Mouse (Mus musculus) granulocyte monocyte progenitor cell, adult 5-6 weeks (primary cell): Measurements from ENCODE around the gene Scaf11. TPM values are rescaled to one million over a fixed set of nuclear protein-coding genes. Genes with fewer than 3 reads are reported as not detected.
A peak's percentile ranks its signal among the peaks of the same experiment; 100 is the strongest.
"Not testable (repeated sequence)": the region's sequence is repeated elsewhere in the genome, so short reads cannot be mapped to it uniquely, and the experiment has no call there.

Experiments used
- ATAC-seq: replicated peaks from 2 replicates; pipeline ENCODE4 v1.8.0; 2016; ENCODE audit warnings: mild to moderate bottlenecking, moderate TSS enrichment, inconsistent platforms; ENCODE audit not compliant: poor library complexity, severe bottlenecking
- total RNA-seq, 2 experiments: library from RNA; stranded (forward) in 1 of 2; stranded (reverse) in 1 of 2; fragments of 200-712, 200-1000 nt in 1 of 2; fragments of >200 nt in 1 of 2; fragmentation: Nextera tagmentation in 1 of 2; gene quantifications; 2 replicates each; pipeline ENCODE4 v1.2.3; 2014 to 2017

Gene Scaf11
- total RNA-seq (2014; fragmentation: Nextera tagmentation) (88.4 and 105 TPM in 2 replicates), total RNA-seq (2017) (126 and 137 TPM in 2 replicates)

DNA sequence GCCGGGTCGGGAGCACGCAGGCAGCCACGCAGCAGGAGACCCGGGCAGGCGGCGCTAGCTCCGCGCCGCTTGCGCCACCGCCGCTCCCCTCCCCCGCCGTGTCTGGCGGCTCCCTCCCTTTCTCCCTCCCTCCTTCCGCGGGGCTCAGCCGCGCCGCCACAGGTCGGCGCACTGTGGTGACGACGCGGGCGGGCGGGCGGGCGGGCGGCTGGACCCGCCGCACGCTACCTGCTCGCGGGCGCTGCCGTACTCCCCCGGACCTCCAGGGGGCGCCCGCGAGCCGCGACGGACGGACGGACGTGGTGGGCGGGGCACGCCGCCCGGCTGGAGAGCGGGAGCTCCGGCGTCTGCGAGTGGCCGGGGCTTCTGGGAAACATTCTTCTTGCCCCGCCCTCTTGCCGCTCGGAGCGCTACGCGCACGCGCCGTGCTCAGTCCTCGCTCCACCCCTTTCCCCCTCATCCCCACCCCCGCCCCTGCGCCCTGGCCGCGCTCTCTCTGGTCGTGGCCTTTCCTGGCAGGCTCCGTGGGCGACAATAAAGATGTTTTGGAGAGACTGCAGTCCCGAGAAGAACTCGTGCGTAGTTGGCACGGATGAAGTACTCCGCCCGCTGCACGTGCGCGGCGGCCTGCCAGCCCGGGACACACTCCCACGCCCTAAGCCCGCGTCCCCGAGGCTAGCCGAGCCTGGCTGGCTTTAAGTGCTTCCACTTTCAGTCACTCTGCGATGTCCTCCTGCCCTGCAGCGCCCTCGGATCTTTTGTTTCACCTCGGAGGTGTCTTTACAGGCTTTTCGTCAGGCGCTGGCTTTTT is at the start of gene Scaf11:
TSS of gene Scaf11 (minus strand) at position 114 of the 811 bp plus-strand sequence.
- ATAC-seq, result peak; percentile 79

- ATAC-seq, result peak; percentile 27; the same call in 1 of the 2 replicates
Measured at GRCm38 (mm10) chr15:96507097-96507840, 46.6 kb upstream of the Scaf11 start.

DNA sequence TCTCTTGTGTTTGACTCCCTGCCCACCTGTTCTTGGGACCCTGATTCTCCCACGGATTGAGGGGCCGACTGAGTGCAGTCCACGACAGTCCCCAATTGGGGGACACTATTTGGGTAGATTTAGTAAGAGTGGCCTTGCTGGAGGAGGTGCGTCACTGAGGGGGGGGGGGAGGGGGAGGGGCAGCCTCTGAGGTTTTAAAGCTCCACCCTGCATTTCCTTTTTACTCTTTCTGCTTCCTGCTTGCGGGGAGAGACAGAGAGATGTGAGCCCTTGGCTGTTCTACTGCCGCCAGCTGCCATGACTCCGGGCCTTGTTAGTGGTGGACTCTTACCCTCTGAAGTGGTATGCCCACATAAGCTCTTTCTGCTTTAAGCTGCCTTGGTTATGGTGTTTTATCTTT is 37.0 kb upstream of the Scaf11 start:
- ATAC-seq, result no peak

GRCm38 (mm10) chr15:96494279-96494678 is 33.6 kb upstream of the Scaf11 start:
- no peak for ATAC-seq

DNA sequence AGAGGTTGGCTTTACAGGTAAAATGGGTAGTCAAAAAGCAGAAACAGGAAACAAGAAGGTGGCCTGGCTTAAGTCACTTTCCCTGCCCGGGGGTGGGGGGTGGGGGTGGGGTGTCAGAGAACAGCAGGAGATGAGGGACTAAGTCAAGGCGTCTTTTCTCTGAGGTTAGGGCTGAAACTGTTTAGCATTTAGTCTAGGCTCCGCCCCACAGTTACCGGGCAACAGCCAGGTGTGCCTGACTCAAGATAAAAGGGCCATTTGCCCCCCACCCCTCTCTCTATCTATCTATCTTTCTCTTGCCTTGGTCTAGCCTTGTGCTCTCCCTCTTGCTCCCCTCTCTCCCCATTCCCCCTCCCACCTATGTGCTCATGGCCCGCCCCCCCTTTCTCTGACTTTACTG is 32.9 kb upstream of the Scaf11 start:
- ATAC-seq, result no peak

GRCm38 (mm10) chr15:96492919-96493318 is 32.3 kb upstream of the Scaf11 start:
- not testable (repeated sequence) for ATAC-seq

DNA sequence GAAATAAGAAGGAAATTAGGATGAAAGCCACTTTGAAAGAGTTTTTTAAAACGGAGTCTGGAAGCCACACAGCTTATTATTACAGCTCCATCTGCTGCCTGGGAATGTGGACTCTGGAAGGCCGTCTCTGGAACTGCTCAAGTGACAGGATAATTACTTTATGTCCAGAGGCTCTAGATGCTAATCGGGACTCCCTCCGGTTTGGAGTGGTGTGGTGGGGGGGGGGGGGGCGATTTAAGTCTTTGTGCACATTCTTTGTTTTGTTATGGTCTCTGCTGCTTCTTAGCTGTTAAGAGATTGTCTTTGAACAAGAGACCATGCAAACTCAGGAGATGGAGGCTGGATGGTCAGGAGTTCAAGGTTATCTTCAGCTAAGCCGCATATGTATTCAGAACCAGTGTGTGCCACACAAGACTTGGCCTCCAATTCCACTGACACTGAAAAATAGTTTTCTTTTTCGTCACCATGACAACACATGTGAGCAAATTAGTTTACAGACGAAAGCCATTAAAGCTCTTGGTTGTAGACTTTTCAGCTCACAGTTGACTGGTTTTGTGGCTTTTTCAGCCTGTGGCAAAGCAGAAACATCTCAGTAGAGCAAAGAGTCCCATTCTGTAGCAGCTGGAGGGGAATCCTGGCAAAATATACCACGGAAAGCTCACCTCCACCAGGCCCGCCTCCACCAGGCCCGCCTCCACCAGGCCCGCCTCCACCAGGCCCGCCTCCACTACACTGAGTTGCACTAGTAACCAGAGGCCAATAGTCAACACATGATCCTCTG is 31.4 kb upstream of the Scaf11 start:
- no peak for ATAC-seq

DNA sequence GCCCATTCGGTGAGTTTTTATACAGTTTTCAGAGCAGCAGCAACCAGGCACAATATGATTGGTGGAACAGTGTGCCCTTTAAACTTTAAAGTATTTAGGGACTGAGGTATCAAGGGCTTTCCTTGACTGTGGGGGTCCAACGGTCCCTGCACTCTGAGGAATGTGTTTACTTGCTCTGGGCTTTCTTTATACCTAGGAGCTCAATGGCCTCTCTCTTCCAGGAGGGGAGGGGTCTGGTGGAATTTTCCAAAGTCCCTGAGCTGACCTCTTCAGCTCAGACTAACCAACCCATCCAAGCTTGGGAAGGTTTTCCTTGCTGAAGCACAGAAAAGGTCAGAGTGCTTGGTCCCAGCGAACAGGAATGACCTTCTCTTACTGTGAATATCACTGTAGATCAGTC is 30.8 kb upstream of the Scaf11 start:
- no peak for ATAC-seq

- ATAC-seq, result no peak
Measured at GRCm38 (mm10) chr15:96490123-96490522, 29.5 kb upstream of the Scaf11 start.

GRCm38 (mm10) chr15:96488941-96489786 is 28.5 kb upstream of the Scaf11 start:
- peak; percentile 90 for ATAC-seq

DNA sequence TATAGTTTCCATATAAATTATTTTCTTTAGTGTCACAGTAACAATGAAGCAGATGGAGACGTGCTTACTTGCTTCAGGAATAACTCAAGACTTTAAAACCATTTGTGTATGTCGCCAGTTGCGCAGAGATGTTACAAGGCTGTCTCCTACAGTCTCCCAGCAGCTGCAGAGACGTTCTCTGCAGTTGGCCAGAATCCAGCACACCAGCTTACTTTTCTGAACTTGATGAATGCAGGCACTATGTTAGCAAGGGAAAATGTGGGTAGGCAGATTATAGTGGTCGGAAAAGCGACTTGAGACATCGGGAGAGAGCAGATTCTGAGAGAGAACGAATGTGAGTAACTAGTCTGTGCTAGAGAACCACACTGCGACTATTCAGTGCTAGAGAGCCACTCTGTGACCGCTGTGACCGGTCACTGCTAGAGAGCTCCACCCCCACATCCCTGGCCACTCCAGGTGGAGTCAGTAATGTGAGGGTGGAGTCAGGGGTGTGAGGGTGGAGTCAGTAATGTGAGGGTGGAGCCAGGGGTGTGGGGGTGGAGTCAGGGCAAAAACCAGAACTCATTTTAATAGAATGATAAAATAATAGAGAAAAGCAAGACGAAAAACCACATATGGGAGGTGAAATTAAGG is 26.5 kb upstream of the Scaf11 start:
- no peak for ATAC-seq

- ATAC-seq, result no peak
Measured at GRCm38 (mm10) chr15:96480822-96481221, 20.2 kb upstream of the Scaf11 start.

DNA sequence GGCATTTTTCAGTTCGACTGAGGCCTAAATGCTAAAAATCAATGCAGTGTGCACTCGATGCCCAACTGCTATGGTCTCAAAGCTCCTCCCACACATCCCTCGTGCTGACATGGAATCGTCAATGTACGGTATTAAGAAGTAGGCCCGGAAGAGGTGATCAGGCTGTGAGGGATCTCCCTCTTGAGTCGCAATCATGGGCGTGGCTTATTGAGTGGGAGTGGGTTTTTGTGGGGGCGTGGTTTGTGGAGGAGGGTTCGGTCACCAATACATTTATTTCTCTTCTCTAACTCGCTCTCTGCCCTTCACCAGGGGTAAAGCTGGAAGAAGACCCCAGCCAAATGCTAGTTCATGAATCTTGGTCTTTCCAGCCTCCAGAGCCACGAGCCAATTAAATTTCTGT is 17.4 kb upstream of the Scaf11 start:
- ATAC-seq, result no peak

DNA sequence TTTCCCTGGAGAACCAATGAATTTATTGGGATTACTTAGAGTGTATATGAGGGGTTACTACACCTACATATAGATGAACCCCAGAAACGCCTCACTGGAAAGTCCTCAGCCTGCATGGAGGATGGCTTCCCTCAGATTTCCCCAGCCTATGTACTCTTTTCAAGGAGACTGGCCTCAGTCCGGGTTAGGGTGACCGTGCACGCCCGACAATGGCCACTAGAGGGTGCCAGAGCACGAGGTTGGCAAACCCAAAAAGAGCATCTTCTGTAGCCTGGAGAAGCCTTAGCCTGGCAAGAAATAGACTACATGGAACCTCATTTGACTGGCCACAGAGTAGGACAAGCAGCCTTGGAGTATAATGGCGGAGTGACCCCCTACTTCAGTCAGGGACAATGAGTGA is 15.7 kb upstream of the Scaf11 start:
- ATAC-seq, result peak; percentile 50

DNA sequence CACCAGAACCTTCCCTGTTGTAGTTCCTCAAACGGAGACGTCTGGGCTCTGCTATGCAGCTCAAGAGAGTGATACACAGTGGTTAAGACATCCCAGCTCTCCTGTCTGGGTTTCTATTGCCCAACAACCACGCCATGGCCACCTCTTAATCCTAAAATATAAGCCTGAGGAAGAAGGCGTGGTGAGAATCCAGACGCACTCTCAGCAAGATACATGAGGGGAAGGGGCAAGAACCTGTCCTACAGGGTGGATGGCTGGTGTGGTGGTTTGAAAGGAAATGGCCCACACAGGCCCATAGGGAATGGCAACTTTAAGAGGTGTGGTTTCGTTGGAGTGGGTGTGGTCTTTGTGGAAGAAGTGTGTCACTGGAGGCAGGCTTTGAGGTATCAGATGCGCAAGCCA is 14.9 kb upstream of the Scaf11 start:
- ATAC-seq, result peak; percentile 92

GRCm38 (mm10) chr15:96474325-96474955 is 13.8 kb upstream of the Scaf11 start:
- peak; percentile 47 for ATAC-seq

GRCm38 (mm10) chr15:96473920-96474319 is 13.3 kb upstream of the Scaf11 start:
- no peak for ATAC-seq

DNA sequence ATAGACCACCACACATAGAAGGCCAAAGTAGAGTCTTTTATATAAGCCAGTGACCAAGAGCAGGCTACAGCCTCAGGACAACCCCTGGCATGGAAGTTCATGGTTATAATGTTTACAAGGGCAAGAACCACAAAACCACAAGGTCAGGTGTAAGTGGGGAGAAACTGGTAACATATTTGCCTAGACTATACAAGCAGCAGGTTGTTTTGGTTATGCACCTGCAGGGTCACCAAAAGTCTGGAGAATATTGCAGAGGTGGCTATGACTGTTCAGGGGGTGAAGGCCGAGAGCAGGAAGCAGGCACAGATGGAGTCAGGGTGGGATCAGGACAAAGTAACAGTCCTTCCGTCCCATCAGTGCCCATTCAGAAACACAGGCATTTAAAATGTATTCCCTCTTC is 7.7 kb upstream of the Scaf11 start:
- ATAC-seq, result no peak

GRCm38 (mm10) chr15:96467844-96468243 is 7.2 kb upstream of the Scaf11 start:
- ATAC-seq, result no peak
